Mouse (Mus musculus) heart, postnatal 0 days (tissue): ENCODE measurements around the gene Ptprh. TPM values are rescaled to one million over a fixed set of nuclear protein-coding genes. Genes with fewer than 3 reads are reported as not detected.

ENCODE experiments used
- ATAC-seq: fragments of 200-750 bp; cut with Nextera tagmentation; 2 replicates; pipeline ENCODE4 v1.8.0; 2017; ENCODE audit warnings: low read depth, moderate number of reproducible peaks, moderate library complexity; ENCODE audit not compliant: insufficient read depth
- DNase-seq: peaks from one replicate; pipeline ENCODE4 v3.0.0-alpha.2; 2016; ENCODE audit warnings: low spot score
- H3K27ac ChIP-seq: fragments of 300-500 bp; sonication (generic); 2 replicates; pipeline ENCODE4 v1.5.1; 2014; ENCODE audit warnings: low read depth, mild to moderate bottlenecking
- H3K27me3 ChIP-seq: fragments of 300-500 bp; sonication (generic); 2 replicates; pipeline ENCODE4 v1.6.1; 2014; ENCODE audit warnings: low read length, mixed read lengths; ENCODE audit not compliant: control insufficient read depth, insufficient read depth
- H3K36me3 ChIP-seq: fragments of 300-500 bp; sonication (generic); replicated peaks from 2 replicates; pipeline ENCODE4 v1.6.1; 2014; ENCODE audit warnings: low read length, mixed read lengths; ENCODE audit not compliant: control insufficient read depth, insufficient read depth
- H3K4me1 ChIP-seq: fragments of 300-500 bp; sonication (generic); 2 replicates; pipeline ENCODE4 v1.6.1; 2014; ENCODE audit warnings: antibody characterized with exemption; ENCODE audit not compliant: control insufficient read depth, insufficient read depth
- H3K4me2 ChIP-seq: fragments of 300-500 bp; sonication (generic); 2 replicates; pipeline ENCODE4 v1.6.1; 2014; ENCODE audit warnings: low read depth, mild to moderate bottlenecking, low read length, moderate library complexity
- H3K4me3 ChIP-seq: fragments of 300-500 bp; sonication (generic); 2 replicates; pipeline ENCODE4 v1.5.1; 2014; ENCODE audit warnings: low read depth, low read length
- H3K9ac ChIP-seq: fragments of 300-500 bp; sonication (generic); replicated peaks from 2 replicates; pipeline ENCODE4 v1.6.1; 2014; ENCODE audit warnings: low read depth, low read length, mixed read lengths
- H3K9me3 ChIP-seq: fragments of 300-500 bp; sonication (generic); replicated peaks from 2 replicates; pipeline ENCODE4 v1.6.1; 2016; ENCODE audit warnings: low read length; ENCODE audit not compliant: control insufficient read depth
- CTCF ChIP-seq: IDR thresholded peaks from 2 replicates; pipeline ENCODE4 v1.5.1; 2016; ENCODE audit warnings: antibody characterized with exemption, control low read depth, low read depth
- EP300 ChIP-seq: IDR thresholded peaks from 2 replicates; pipeline ENCODE4 v1.6.1; 2016; ENCODE audit warnings: antibody characterized with exemption, low read depth
- WGBS: fragments of 180-500 bp; shearing (Covaris S2); extraction: QIAGEN DNeasy Blood & Tissue Kit; methylation state at CpG from one replicate; pipeline ENCODE4 v1.1.7; 2014; 5-methylcytosine and 5-hydroxymethylcytosine counted together
- polyA plus RNA-seq: library from polyadenylated mRNA; unstranded; fragments of >200 nt; fragmentation: Nextera tagmentation; extraction: Ambion mirVana; gene quantifications from 2 replicates; pipeline ENCODE4 v1.2.1, GENCODE M21; 2015
- total RNA-seq: library from RNA; depleted of rRNA; stranded (reverse); fragments of >200 nt; gene quantifications from 2 replicates; pipeline ENCODE4 v1.2.3, GENCODE M21; 2014; ENCODE audit warnings: low replicate concordance

Ptprh gene
- total and polyA plus RNA-seq, 2 experiments from 2014 or later: not detected

- ATAC-seq (peak; percentile 86), DNase-seq (peak; percentile 84)
- no peaks in the 10 kb centered on the region for H3K9me3 ChIP-seq
- H3K36me3 ChIP-seq: no peaks in the 10 kb centered on the region
- H3K27ac ChIP-seq: no peak overlapping the region
- H3K27me3 ChIP-seq: 0 out of 2 replicates have a peak, but pooled peaks cover 5% of the 10 kb centered on the region
- H3K4me1 ChIP-seq: no peaks in the 10 kb centered on the region
- H3K4me2 ChIP-seq: no peak overlapping the region
- TF ChIP-seq CTCF: peak; percentile 98
- TF ChIP-seq EP300: no peak
- H3K9ac ChIP-seq: no peak overlapping the region
- WGBS: 18% methylated on average over 15 of the region's 15 CpGs
- H3K4me3 ChIP-seq: no peak overlapping the region
Measured at GRCm38 (mm10) chr7:4556256-4557166, 47.3 kb downstream of the Ptprh start.

- Histone ChIP-seq H3K9ac (no peak within 1 kb of the TSS), H3K9me3 (no peaks in the 10 kb centered on the region), H3K27me3 (peaks cover 19% of the 10 kb centered on the region), H3K4me1 (no peaks in the 10 kb centered on the region), H3K27ac (no peak within 1 kb of the TSS), H3K4me2 (peak within 1 kb of the TSS; percentile 43), H3K4me3 (peak within 1 kb of the TSS; percentile 15; the same call in 1 of the 2 replicates), H3K36me3 (no peaks in the 10 kb centered on the region)
- DNase-seq (no peak), ATAC-seq (no peak)
- 7% methylated on average over 29 of the region's 33 CpGs for WGBS
- no peak for TF ChIP-seq EP300
- TF ChIP-seq CTCF: no peak
Measured at GRCm38 (mm10) chr7:4547221-4547641, 56.6 kb downstream of the Ptprh start, which contains the start of gene Syt5. Syt5 (minus strand) TSS chr7:4547541.

DNA sequence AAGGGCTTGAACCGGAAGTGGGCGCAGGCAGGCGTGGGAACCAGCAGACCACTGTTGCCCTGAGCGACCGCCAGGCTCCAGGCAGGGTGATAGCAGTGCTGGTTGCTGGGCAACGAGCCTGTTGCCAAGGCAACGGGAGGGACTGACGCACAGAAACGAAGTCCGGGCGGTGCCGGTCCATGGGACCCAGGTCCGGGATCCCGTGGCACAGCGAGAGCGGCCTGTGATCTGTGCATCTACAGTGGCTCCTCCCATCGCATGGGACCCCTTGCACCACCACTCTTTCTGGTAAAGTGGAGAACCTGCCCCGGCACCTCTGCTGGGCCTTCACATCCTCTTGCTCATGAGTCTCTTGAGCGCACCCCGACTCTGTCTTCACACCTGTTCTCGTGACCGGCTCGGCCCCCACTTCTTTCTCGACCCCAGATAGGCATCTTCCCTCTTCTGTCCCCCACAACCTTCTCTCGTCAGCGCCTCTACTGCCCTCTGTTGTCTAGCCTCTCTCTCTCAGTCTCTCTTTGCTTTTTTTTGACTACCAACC is 57.2 kb downstream of the Ptprh start:
- WGBS: 4% methylated on average over 26 of the region's 26 CpGs
- no peak for DNase-seq
- H3K36me3 ChIP-seq: no peaks in the 10 kb centered on the region
- peak; percentile 54; the same call in 1 of the 2 replicates for ATAC-seq
- H3K27me3 ChIP-seq: peaks cover 19% of the 10 kb centered on the region
- H3K9me3 ChIP-seq: no peaks in the 10 kb centered on the region
- no peaks in the 10 kb centered on the region for H3K4me1 ChIP-seq
- H3K4me3 ChIP-seq: 0 out of 2 replicates have a peak overlapping the region, but pooled peaks have one; percentile 15
- TF ChIP-seq EP300 (no peak), CTCF (no peak)
- H3K9ac ChIP-seq: no peak overlapping the region
- H3K27ac ChIP-seq: no peak overlapping the region
- peak overlapping the region; percentile 43 for H3K4me2 ChIP-seq

- WGBS: 59% methylated on average over 15 of the region's 15 CpGs
- no peaks in the 10 kb centered on the region for H3K9me3 ChIP-seq
- H3K4me3 ChIP-seq: no peak overlapping the region
- no peak for TF ChIP-seq EP300
- TF ChIP-seq CTCF: no peak
- DNase-seq (no peak), ATAC-seq (0 out of 2 replicates have a peak, but pooled peaks have one; percentile 12)
- no peak overlapping the region for H3K27ac ChIP-seq
- no peak overlapping the region; the same call in 1 of the 2 replicates for H3K4me2 ChIP-seq
- H3K27me3 ChIP-seq: peaks cover 19% of the 10 kb centered on the region
- H3K36me3 ChIP-seq: no peaks in the 10 kb centered on the region
- no peak overlapping the region for H3K9ac ChIP-seq
- no peaks in the 10 kb centered on the region for H3K4me1 ChIP-seq
Measured at GRCm38 (mm10) chr7:4546050-4546449, 57.8 kb downstream of the Ptprh start.

GRCm38 (mm10) chr7:4542013-4542412 is 61.8 kb downstream of the Ptprh start:
- Histone ChIP-seq H3K9me3 (no peaks in the 10 kb centered on the region), H3K9ac (no peak overlapping the region), H3K27ac (no peak overlapping the region), H3K4me2 (no peak overlapping the region), H3K27me3 (peaks cover 14% of the 10 kb centered on the region), H3K4me1 (no peaks in the 10 kb centered on the region), H3K4me3 (no peak overlapping the region), H3K36me3 (no peaks in the 10 kb centered on the region)
- WGBS: 39% methylated on average over 17 of the region's 17 CpGs
- ATAC-seq (no peak), DNase-seq (no peak)
- TF ChIP-seq EP300 (no peak), CTCF (no peak)
